Mouse (Mus musculus) cerebellum, adult 2 months (tissue): Measurements from ENCODE around the gene Gpc6.

ENCODE experiments used
- CTCF ChIP-seq: fragments of 200-500 bp; IDR thresholded peaks from 2 replicates; pipeline ENCODE4 v1.5.1; 2011; ENCODE audit warnings: low read depth, mild to moderate bottlenecking, control low read depth, low read length, moderate library complexity, borderline replicate concordance; ENCODE audit not compliant: insufficient read depth
- POLR2A ChIP-seq: fragments of 200-500 bp; IDR thresholded peaks from 2 replicates; pipeline ENCODE4 v1.6.1; 2011; ENCODE audit warnings: low read length, control low read depth, borderline replicate concordance; ENCODE audit not compliant: insufficient read depth

GRCm38 (mm10) chr14:117651938-117652337, 726.8 kb downstream of the Gpc6 start:
- no peak for TF ChIP-seq CTCF
- TF ChIP-seq POLR2A = no peak
